Mouse (Mus musculus) lung, postnatal 0 days (tissue): ENCODE measurements around the gene Hoxa3. TPM values are rescaled to one million over a fixed set of nuclear protein-coding genes. Genes with fewer than 3 reads are reported as not detected.

Experiments
- ATAC-seq: fragments of 200-750 bp; cut with Nextera tagmentation; 2 replicates; pipeline ENCODE4 v1.8.0; 2017; ENCODE audit warnings: moderate library complexity
- DNase-seq: peaks from one replicate; pipeline ENCODE4 v3.0.0-alpha.2; 2016; ENCODE audit warnings: low spot score
- H3K27ac ChIP-seq: fragments of 300-500 bp; sonication (generic); 2 replicates; pipeline ENCODE4 v1.5.1; 2014; ENCODE audit warnings: antibody characterized with exemption, mild to moderate bottlenecking, low read length, mixed read lengths
- H3K27me3 ChIP-seq: fragments of 300-500 bp; sonication (generic); replicated peaks from 2 replicates; pipeline ENCODE4 v1.6.1; 2014; ENCODE audit warnings: low read length, mixed read lengths; ENCODE audit not compliant: insufficient read depth
- H3K36me3 ChIP-seq: fragments of 300-500 bp; sonication (generic); 2 replicates; pipeline ENCODE4 v1.6.1; 2014; ENCODE audit warnings: low read length, mixed read lengths; ENCODE audit not compliant: insufficient read depth
- H3K4me1 ChIP-seq: fragments of 300-500 bp; sonication (generic); 2 replicates; pipeline ENCODE4 v1.6.1; 2014; ENCODE audit warnings: antibody characterized with exemption, low read depth, low read length, mixed read lengths; ENCODE audit not compliant: insufficient read depth
- H3K4me2 ChIP-seq: fragments of 300-500 bp; sonication (generic); replicated peaks from 2 replicates; pipeline ENCODE4 v1.6.1; 2014; ENCODE audit warnings: low read depth, mild to moderate bottlenecking, low read length, moderate library complexity, mixed read lengths
- H3K4me3 ChIP-seq: fragments of 300-500 bp; sonication (generic); 2 replicates; pipeline ENCODE4 v1.5.1; 2014; ENCODE audit warnings: low read depth, low read length
- H3K9ac ChIP-seq: fragments of 300-500 bp; sonication (generic); replicated peaks from 2 replicates; pipeline ENCODE4 v1.6.1; 2014; ENCODE audit warnings: low read depth, mild to moderate bottlenecking
- H3K9me3 ChIP-seq: fragments of 300-500 bp; sonication (generic); 2 replicates; pipeline ENCODE4 v1.6.1; 2016; ENCODE audit warnings: low read length, mixed read lengths
- CTCF ChIP-seq: IDR thresholded peaks from 2 replicates; pipeline ENCODE4 v1.5.1; 2016; ENCODE audit warnings: antibody characterized with exemption, mild to moderate bottlenecking
- EP300 ChIP-seq: IDR thresholded peaks from 2 replicates; pipeline ENCODE4 v1.6.1; 2016; ENCODE audit warnings: antibody characterized with exemption, mild to moderate bottlenecking, control low read depth
- WGBS: fragments of 180-500 bp; shearing (Covaris S2); extraction: QIAGEN DNeasy Blood & Tissue Kit; methylation state at CpG from one replicate; pipeline ENCODE4 v1.1.7; 2014; 5-methylcytosine and 5-hydroxymethylcytosine counted together
- polyA plus RNA-seq: library from polyadenylated mRNA; unstranded; fragments of >200 nt; fragmentation: Nextera tagmentation; extraction: Ambion mirVana; gene quantifications from 2 replicates; pipeline ENCODE4 v1.2.1, GENCODE M21; 2015

Hoxa3 gene
- polyA plus RNA-seq, result 4.3 and 4.8 TPM in 2 replicates

GRCm38 (mm10) chr6:52213119-52213986 lies at the start of gene Hoxa3, which contains the start of gene Gm28308:
Hoxa3 (minus strand) TSS chr6:52213336.
Gm28308 (minus strand) TSS chr6:52213339.
- Histone ChIP-seq H3K4me1 (peaks cover 13% of the 10 kb centered on the region), H3K36me3 (no peaks in the 10 kb centered on the region), H3K9ac (0 out of 2 replicates have a peak within 1 kb of the TSS, but pooled peaks have one; percentile 32), H3K27me3 (peaks cover 73% of the 10 kb centered on the region), H3K4me3 (peak within 1 kb of the TSS; percentile 48), H3K4me2 (peak within 1 kb of the TSS; percentile 61), H3K9me3 (no peaks in the 10 kb centered on the region), H3K27ac (peak within 1 kb of the TSS; percentile 76)
- DNase-seq (peak; percentile 80), ATAC-seq (peak; percentile 23)
- WGBS, result 8% methylated on average over 38 of the region's 38 CpGs
- TF ChIP-seq CTCF, result no peak
- no peak for TF ChIP-seq EP300

- H3K9ac ChIP-seq, result no peak overlapping the region
- no peaks in the 10 kb centered on the region for H3K4me1 ChIP-seq
- ATAC-seq (no peak), DNase-seq (no peak)
- no peaks in the 10 kb centered on the region for H3K9me3 ChIP-seq
- H3K27ac ChIP-seq, result no peak overlapping the region
- TF ChIP-seq CTCF, result no peak
- no peak for TF ChIP-seq EP300
- 5% methylated on average over 24 of the region's 24 CpGs for WGBS
- H3K27me3 ChIP-seq, result peaks cover 82% of the 10 kb centered on the region
- H3K4me2 ChIP-seq, result no peak overlapping the region
- no peaks in the 10 kb centered on the region for H3K36me3 ChIP-seq
- peak overlapping the region; percentile 3; the same call in 1 of the 2 replicates for H3K4me3 ChIP-seq
Measured at GRCm38 (mm10) chr6:52262463-52263320, 49.6 kb upstream of the Hoxa3 start.

- 6% methylated on average over 9 of the region's 9 CpGs for WGBS
- TF ChIP-seq CTCF (no peak), EP300 (no peak)
- no peaks in the 10 kb centered on the region for H3K4me1 ChIP-seq
- H3K27me3 ChIP-seq, result peaks cover 85% of the 10 kb centered on the region
- H3K36me3 ChIP-seq, result no peaks in the 10 kb centered on the region
- no peak overlapping the region for H3K27ac ChIP-seq
- no peak overlapping the region for H3K4me2 ChIP-seq
- H3K4me3 ChIP-seq, result peak overlapping the region; percentile 3; the same call in 1 of the 2 replicates
- ATAC-seq (no peak), DNase-seq (no peak)
- no peaks in the 10 kb centered on the region for H3K9me3 ChIP-seq
- H3K9ac ChIP-seq, result no peak overlapping the region
Measured at GRCm38 (mm10) chr6:52261751-52262462, 48.8 kb upstream of the Hoxa3 start.

GRCm38 (mm10) chr6:52260654-52261575 lies 47.8 kb upstream of the Hoxa3 start, which contains the start of gene Hoxa13:
Hoxa13 (minus strand) TSS chr6:52260880.
- H3K9me3 ChIP-seq, result no peaks in the 10 kb centered on the region
- H3K9ac ChIP-seq, result no peak within 1 kb of the TSS
- DNase-seq (no peak), ATAC-seq (peak; percentile 76)
- TF ChIP-seq EP300 (no peak), CTCF (no peak)
- no peak within 1 kb of the TSS for H3K27ac ChIP-seq
- peak within 1 kb of the TSS; percentile 69 for H3K4me2 ChIP-seq
- H3K4me1 ChIP-seq, result no peaks in the 10 kb centered on the region
- H3K36me3 ChIP-seq, result no peaks in the 10 kb centered on the region
- peaks cover 83% of the 10 kb centered on the region for H3K27me3 ChIP-seq
- 2% methylated on average over 20 of the region's 72 CpGs for WGBS
- peak within 1 kb of the TSS; percentile 43 for H3K4me3 ChIP-seq

GRCm38 (mm10) chr6:52259811-52260261 lies 46.7 kb upstream of the Hoxa3 start:
- Histone ChIP-seq H3K9ac (no peak overlapping the region), H3K4me1 (no peaks in the 10 kb centered on the region), H3K36me3 (no peaks in the 10 kb centered on the region), H3K27ac (no peak overlapping the region), H3K9me3 (no peaks in the 10 kb centered on the region), H3K27me3 (peaks cover 81% of the 10 kb centered on the region), H3K4me2 (peak overlapping the region; percentile 69), H3K4me3 (peak overlapping the region; percentile 30)
- TF ChIP-seq CTCF, result no peak
- TF ChIP-seq EP300, result no peak
- 3% methylated on average over 35 of the region's 39 CpGs for WGBS
- no peak; the same call in 1 of the 2 replicates for ATAC-seq
- DNase-seq, result no peak
